Mouse (Mus musculus): ENCODE data around the gene Fas.

GRCm38 (mm10) chr19:34265604-34266193 is 24.8 kb upstream of the Fas start:
- no peak for TF ChIP-seq POLR2A (IDR thresholded peaks at IDR 0.05; ENCODE audit: insufficient read length, low read depth)
- no peak for TF ChIP-seq E2F4 (IDR thresholded peaks at IDR 0.05; ENCODE audit: insufficient read depth)
- TF ChIP-seq MAX (IDR thresholded peaks at IDR 0.05; ENCODE audit: low read depth): no peak
- TF ChIP-seq MYOG (IDR thresholded peaks at IDR 0.05; ENCODE audit: control insufficient read depth in 1 of 3, insufficient read depth in 1 of 3, insufficient read length in 2 of 3, low read depth in 2 of 3): no peak
